Mouse (Mus musculus) kidney, postnatal 0 days (tissue): ENCODE measurements around the gene Rac3. TPM values are rescaled to one million over a fixed set of nuclear protein-coding genes. Genes with fewer than 3 reads are reported as not detected.
"Not testable (repeated sequence)": the region's sequence is repeated elsewhere in the genome, so short reads cannot be mapped to it uniquely, and the experiment has no call there.

ENCODE experiments used
- ATAC-seq: fragments of 200-750 bp; cut with Nextera tagmentation; replicated peaks from 2 replicates; pipeline ENCODE4 v1.8.0; 2017; ENCODE audit warnings: low read depth, moderate number of reproducible peaks, moderate TSS enrichment, moderate library complexity; ENCODE audit not compliant: low FRiP score
- DNase-seq: peaks from one replicate; pipeline ENCODE4 v3.0.0-alpha.2; 2016; ENCODE audit warnings: low spot score
- H3K27ac ChIP-seq: fragments of 300-500 bp; sonication (generic); 2 replicates; pipeline ENCODE4 v1.5.1; 2014; ENCODE audit warnings: mild to moderate bottlenecking
- H3K27me3 ChIP-seq: fragments of 300-500 bp; sonication (generic); 2 replicates; pipeline ENCODE4 v1.6.1; 2014; ENCODE audit warnings: low read length, mixed read lengths; ENCODE audit not compliant: insufficient read depth
- H3K36me3 ChIP-seq: fragments of 300-500 bp; sonication (generic); 2 replicates; pipeline ENCODE4 v1.6.1; 2014; ENCODE audit warnings: low read length, mixed read lengths; ENCODE audit not compliant: insufficient read depth
- H3K4me1 ChIP-seq: fragments of 300-500 bp; sonication (generic); replicated peaks from 2 replicates; pipeline ENCODE4 v1.6.1; 2014; ENCODE audit warnings: antibody characterized with exemption, low read length, mixed read lengths; ENCODE audit not compliant: insufficient read depth
- H3K4me2 ChIP-seq: fragments of 300-500 bp; sonication (generic); 2 replicates; pipeline ENCODE4 v1.6.1; 2014; ENCODE audit warnings: mild to moderate bottlenecking, low read length, moderate library complexity, mixed read lengths
- H3K4me3 ChIP-seq: fragments of 300-500 bp; sonication (generic); replicated peaks from 2 replicates; pipeline ENCODE4 v1.5.1; 2014; ENCODE audit warnings: low read depth, low read length
- H3K9ac ChIP-seq: fragments of 300-500 bp; sonication (generic); 2 replicates; pipeline ENCODE4 v1.6.1; 2014; ENCODE audit warnings: low read depth, low read length
- H3K9me3 ChIP-seq: fragments of 300-500 bp; sonication (generic); replicated peaks from 2 replicates; pipeline ENCODE4 v1.6.1; 2016; ENCODE audit warnings: low read length, inconsistent platforms, mixed read lengths
- CTCF ChIP-seq: IDR thresholded peaks from 2 replicates; pipeline ENCODE4 v1.5.1; 2016; ENCODE audit warnings: antibody characterized with exemption, low read depth, mild to moderate bottlenecking, moderate library complexity
- WGBS: fragments of 180-500 bp; shearing (Covaris S2); extraction: QIAGEN DNeasy Blood & Tissue Kit; methylation state at CpG from one replicate; pipeline ENCODE4 v1.1.7; 2014; 5-methylcytosine and 5-hydroxymethylcytosine counted together
- polyA plus RNA-seq: library from polyadenylated mRNA; unstranded; fragments of >200 nt; fragmentation: Nextera tagmentation; extraction: Ambion mirVana; gene quantifications from 2 replicates; pipeline ENCODE4 v1.2.1, GENCODE M21; 2015

The Rac3 gene
- polyA plus RNA-seq, 1 experiment from 2014 or later, result 23.4 TPM

GRCm38 (mm10) chr11:120744121-120744701, 22.9 kb downstream of the Rac3 start:
- no peak for TF ChIP-seq CTCF
- Histone ChIP-seq H3K9me3 (no peaks in the 10 kb centered on the region), H3K4me1 (no peaks in the 10 kb centered on the region), H3K9ac (no peak overlapping the region), H3K27me3 (no peaks in the 10 kb centered on the region), H3K4me3 (no peak overlapping the region), H3K4me2 (no peak overlapping the region), H3K36me3 (no peaks in the 10 kb centered on the region), H3K27ac (no peak overlapping the region)
- WGBS, result 70% methylated on average over 7 of the region's 7 CpGs
- DNase-seq, result no peak
- ATAC-seq, result 0 out of 2 replicates have a peak, but pooled peaks have one; percentile 33

GRCm38 (mm10) chr11:120747974-120748373, 26.7 kb downstream of the Rac3 start:
- DNase-seq, result no peak
- WGBS, result 64% methylated on average over 4 of the region's 4 CpGs
- Histone ChIP-seq H3K4me2 (no peak overlapping the region), H3K9ac (no peak overlapping the region), H3K9me3 (no peaks in the 10 kb centered on the region), H3K27me3 (no peaks in the 10 kb centered on the region), H3K27ac (no peak overlapping the region), H3K4me1 (no peaks in the 10 kb centered on the region), H3K36me3 (no peaks in the 10 kb centered on the region), H3K4me3 (no peak overlapping the region)
- no peak for ATAC-seq
- no peak for TF ChIP-seq CTCF

DNA sequence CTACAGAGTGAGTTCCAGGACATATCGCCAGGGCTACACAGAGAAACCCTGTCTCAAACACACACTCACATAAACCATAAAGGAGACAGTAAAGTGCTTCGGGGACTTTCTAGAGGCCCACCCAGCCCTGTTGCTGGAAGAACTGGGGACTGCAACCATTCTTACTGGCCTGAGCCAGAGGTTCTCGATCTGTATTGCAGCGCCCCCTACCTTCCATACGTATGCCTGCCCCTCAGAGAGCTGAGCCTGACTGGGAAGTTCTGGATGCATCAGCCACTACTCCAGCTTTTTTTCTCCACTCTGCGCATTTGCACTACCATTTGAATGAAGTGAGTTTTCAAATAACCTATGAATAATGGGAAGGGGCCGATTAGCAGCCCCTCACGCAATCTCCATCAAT, 28.2 kb downstream of the Rac3 start:
- no peak overlapping the region for H3K4me2 ChIP-seq
- H3K27ac ChIP-seq, result no peak overlapping the region
- H3K36me3 ChIP-seq, result no peaks in the 10 kb centered on the region
- ATAC-seq, result no peak
- H3K9me3 ChIP-seq, result no peaks in the 10 kb centered on the region
- no peak overlapping the region for H3K9ac ChIP-seq
- no peaks in the 10 kb centered on the region for H3K27me3 ChIP-seq
- TF ChIP-seq CTCF, result peak; percentile 55; the same call in 1 of the 2 replicates
- H3K4me3 ChIP-seq, result no peak overlapping the region
- 57% methylated on average over 8 of the region's 8 CpGs for WGBS
- no peaks in the 10 kb centered on the region for H3K4me1 ChIP-seq
- DNase-seq, result no peak

DNA sequence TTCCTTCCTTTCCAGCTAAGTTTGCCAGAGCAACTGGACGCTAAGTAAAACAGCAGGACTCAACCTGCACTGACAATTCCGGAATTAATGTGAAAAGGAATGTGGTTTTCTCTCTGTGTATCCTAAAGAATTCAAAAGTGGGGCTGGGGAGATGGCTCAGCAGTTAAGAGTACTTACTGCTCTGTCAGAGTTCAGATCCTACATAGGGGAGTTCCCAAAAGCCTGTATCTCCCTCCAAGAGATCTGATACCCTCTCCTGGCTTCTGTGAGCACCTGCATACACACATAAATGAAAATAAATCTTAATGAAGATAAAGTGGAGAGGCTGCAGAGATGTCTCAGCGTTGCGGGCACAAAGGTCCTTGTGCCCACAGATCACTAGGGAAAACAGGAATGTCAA, 30.3 kb downstream of the Rac3 start:
- no peak for ATAC-seq
- H3K4me1 ChIP-seq, result no peaks in the 10 kb centered on the region
- no peaks in the 10 kb centered on the region for H3K36me3 ChIP-seq
- 57% methylated on average over 4 of the region's 4 CpGs for WGBS
- no peaks in the 10 kb centered on the region for H3K27me3 ChIP-seq
- no peak for DNase-seq
- H3K9ac ChIP-seq, result no peak overlapping the region
- TF ChIP-seq CTCF, result no peak
- no peaks in the 10 kb centered on the region for H3K9me3 ChIP-seq
- H3K4me2 ChIP-seq, result no peak overlapping the region
- no peak overlapping the region for H3K27ac ChIP-seq
- no peak overlapping the region for H3K4me3 ChIP-seq

DNA sequence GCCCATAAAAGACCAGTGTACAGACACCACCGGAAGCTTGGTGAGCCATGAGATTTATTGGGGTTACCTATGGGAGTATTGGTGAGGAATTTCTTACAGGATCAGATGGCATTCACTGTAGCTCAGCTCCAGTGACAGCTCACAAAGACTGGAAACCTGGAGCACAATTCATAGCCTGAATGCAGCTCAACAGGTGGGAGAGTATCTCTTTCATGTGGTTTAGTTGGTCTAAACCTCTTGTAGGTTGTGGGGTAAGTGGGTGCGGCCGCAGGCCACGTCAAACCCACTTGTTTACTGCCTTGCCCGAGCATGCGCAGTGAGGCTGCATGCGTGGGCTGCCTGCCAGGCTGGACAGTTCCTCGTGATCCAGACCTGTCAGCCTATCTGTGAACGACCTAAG, 39.0 kb downstream of the Rac3 start:
- no peaks in the 10 kb centered on the region for H3K4me1 ChIP-seq
- WGBS, result 53% methylated on average over 9 of the region's 9 CpGs
- ATAC-seq, result peak; percentile 38; the same call in 1 of the 2 replicates
- no peak overlapping the region for H3K9ac ChIP-seq
- no peak overlapping the region for H3K27ac ChIP-seq
- H3K4me3 ChIP-seq, result no peak overlapping the region
- no peak overlapping the region for H3K4me2 ChIP-seq
- no peak for DNase-seq
- H3K9me3 ChIP-seq, result no peaks in the 10 kb centered on the region
- no peak for TF ChIP-seq CTCF
- no peaks in the 10 kb centered on the region for H3K27me3 ChIP-seq
- H3K36me3 ChIP-seq, result no peaks in the 10 kb centered on the region

GRCm38 (mm10) chr11:120761811-120762671, 40.8 kb downstream of the Rac3 start:
- Histone ChIP-seq H3K4me3 (no peak overlapping the region), H3K9ac (no peak overlapping the region), H3K9me3 (no peaks in the 10 kb centered on the region), H3K4me1 (no peaks in the 10 kb centered on the region), H3K36me3 (no peaks in the 10 kb centered on the region), H3K4me2 (no peak overlapping the region), H3K27me3 (no peaks in the 10 kb centered on the region), H3K27ac (no peak overlapping the region)
- DNase-seq (no peak), ATAC-seq (peak; percentile 55; the same call in 1 of the 2 replicates)
- no peak for TF ChIP-seq CTCF
- WGBS, result 59% methylated on average over 14 of the region's 14 CpGs

- H3K4me1 ChIP-seq, H3K27ac ChIP-seq, H3K36me3 ChIP-seq, DNase-seq, H3K4me2 ChIP-seq, H3K9ac ChIP-seq, H3K9me3 ChIP-seq, H3K27me3 ChIP-seq, H3K4me3 ChIP-seq: not testable (repeated sequence)
- ATAC-seq, result peak; percentile 66
- WGBS, result 18% methylated on average over 14 of the region's 14 CpGs
Measured at GRCm38 (mm10) chr11:120762672-120763041, 41.4 kb downstream of the Rac3 start, which contains the start of gene Hmga1b. Hmga1b (plus strand) TSS chr11:120762794.

- not testable (repeated sequence) for H3K36me3 ChIP-seq, DNase-seq, H3K9me3 ChIP-seq, H3K9ac ChIP-seq, ATAC-seq, H3K27ac ChIP-seq, H3K4me2 ChIP-seq, H3K4me1 ChIP-seq, H3K4me3 ChIP-seq, H3K27me3 ChIP-seq
- WGBS, result 29% methylated on average over 8 of the region's 23 CpGs
Measured at GRCm38 (mm10) chr11:120763121-120763999, 42.1 kb downstream of the Rac3 start.

GRCm38 (mm10) chr11:120767023-120767422, 45.8 kb downstream of the Rac3 start:
- DNase-seq, H3K4me3 ChIP-seq, H3K4me2 ChIP-seq, ATAC-seq, H3K36me3 ChIP-seq, H3K4me1 ChIP-seq, H3K9me3 ChIP-seq, H3K27ac ChIP-seq, H3K27me3 ChIP-seq, H3K9ac ChIP-seq: not testable (repeated sequence)
- WGBS, result 83% methylated on average over 3 of the region's 7 CpGs
